Mouse (Mus musculus): ENCODE results near the gene Acap3. TPM values are rescaled to one million over a fixed set of nuclear protein-coding genes. Genes with fewer than 3 reads are reported as not detected.
A peak's percentile ranks its signal among the peaks of the same experiment; 100 is the strongest.

Acap3 gene
- polyA plus RNA-seq, 1 experiment, result 30.6 TPM

GRCm38 (mm10) chr4:155908281-155908680 is 16.7 kb downstream of the Acap3 start:
- H3K4me1 ChIP-seq (ENCODE audit: control insufficient read depth, insufficient read depth, low read length), result no peaks in the 10 kb centered on the region
- TF ChIP-seq CTCF (IDR thresholded peaks at IDR 0.05; ENCODE audit: control insufficient read depth, insufficient read depth, low read length) (no peak), POLR2A (IDR thresholded peaks at IDR 0.05; ENCODE audit: borderline replicate concordance, control insufficient read depth, low read depth, low read length) (no peak)
- no peak overlapping the region for H3K4me3 ChIP-seq (replicated peaks; ENCODE audit: control insufficient read depth, low read depth, low read length)
- H3K27ac ChIP-seq (ENCODE audit: control insufficient read depth, insufficient read depth, low read depth, low read length, poor library complexity), result no peak overlapping the region
- 68% methylated on average over 7 of the region's 7 CpGs for WGBS

GRCm38 (mm10) chr4:155908751-155909150 is 17.1 kb downstream of the Acap3 start:
- H3K27ac ChIP-seq (ENCODE audit: control insufficient read depth, insufficient read depth, low read depth, low read length, poor library complexity), result no peak overlapping the region
- 83% methylated on average over 4 of the region's 4 CpGs for WGBS
- no peak for TF ChIP-seq CTCF (IDR thresholded peaks at IDR 0.05; ENCODE audit: control insufficient read depth, insufficient read depth, low read length)
- no peak for TF ChIP-seq POLR2A (IDR thresholded peaks at IDR 0.05; ENCODE audit: borderline replicate concordance, control insufficient read depth, low read depth, low read length)
- no peak overlapping the region for H3K4me3 ChIP-seq (replicated peaks; ENCODE audit: control insufficient read depth, low read depth, low read length)
- no peaks in the 10 kb centered on the region for H3K4me1 ChIP-seq (ENCODE audit: control insufficient read depth, insufficient read depth, low read length)

GRCm38 (mm10) chr4:155932031-155932430 is 40.4 kb downstream of the Acap3 start:
- Histone ChIP-seq H3K4me3 (replicated peaks; ENCODE audit: control insufficient read depth, low read depth, low read length) (no peak overlapping the region), H3K4me1 (ENCODE audit: control insufficient read depth, insufficient read depth, low read length) (no peaks in the 10 kb centered on the region), H3K27ac (ENCODE audit: control insufficient read depth, insufficient read depth, low read depth, low read length, poor library complexity) (no peak overlapping the region)
- 65% methylated on average over 1 of the region's 1 CpGs for WGBS
- TF ChIP-seq POLR2A (IDR thresholded peaks at IDR 0.05; ENCODE audit: borderline replicate concordance, control insufficient read depth, low read depth, low read length), result no peak
- TF ChIP-seq CTCF (IDR thresholded peaks at IDR 0.05; ENCODE audit: control insufficient read depth, insufficient read depth, low read length), result no peak

- WGBS, result 3% methylated on average over 17 of the region's 17 CpGs
- peaks cover 3% of the 10 kb centered on the region for H3K4me1 ChIP-seq (ENCODE audit: control insufficient read depth, insufficient read depth, low read length)
- TF ChIP-seq CTCF (IDR thresholded peaks at IDR 0.05; ENCODE audit: control insufficient read depth, insufficient read depth, low read length) (no peak), POLR2A (IDR thresholded peaks at IDR 0.05; ENCODE audit: borderline replicate concordance, control insufficient read depth, low read depth, low read length) (no peak)
- H3K27ac ChIP-seq (ENCODE audit: control insufficient read depth, insufficient read depth, low read depth, low read length, poor library complexity), result peak overlapping the region; percentile 51
- H3K4me3 ChIP-seq (replicated peaks; ENCODE audit: control insufficient read depth, low read depth, low read length), result peak overlapping the region; percentile 77
Observed at GRCm38 (mm10) chr4:155943049-155943452, 51.4 kb downstream of the Acap3 start.

DNA sequence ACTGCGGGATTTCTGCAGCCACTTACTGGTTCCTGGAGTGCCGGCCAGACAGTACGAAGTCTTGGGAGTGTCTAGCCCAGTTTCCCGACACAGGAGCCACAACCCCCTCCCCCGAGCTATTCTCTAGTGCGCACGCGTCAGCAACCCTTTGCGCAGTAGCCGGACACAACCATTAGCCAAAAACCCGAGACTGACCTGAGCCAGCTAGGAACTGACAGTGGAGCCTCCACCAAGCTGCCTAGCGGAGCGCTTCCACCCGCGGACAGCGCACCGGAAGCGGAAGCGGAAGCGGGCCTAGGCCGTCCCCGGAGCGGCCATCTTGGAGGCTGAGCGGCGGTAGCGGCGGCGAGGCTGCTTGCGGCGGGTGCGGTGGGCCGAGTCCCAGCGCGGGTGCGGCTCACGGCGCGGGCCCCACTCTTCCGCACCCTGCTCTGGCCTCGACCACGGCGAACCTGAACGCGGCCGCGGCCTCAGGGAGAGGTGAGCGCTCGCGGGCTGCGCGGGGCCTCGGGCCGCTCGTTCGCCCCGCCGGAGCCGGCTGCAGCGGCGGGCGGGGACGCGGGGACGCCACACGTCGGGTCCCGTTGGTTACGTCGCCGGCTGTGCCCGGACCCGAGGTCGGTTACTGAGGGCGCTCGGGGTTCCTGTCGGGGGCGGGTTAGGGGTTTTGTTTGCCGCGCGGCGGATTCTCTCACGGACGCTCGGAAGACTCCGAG is 52.1 kb downstream of the Acap3 start, which contains the start of gene Ube2j2:
Gene Ube2j2, plus strand, starts transcription at position 298 of the 716 bp plus-strand sequence.
- H3K4me1 ChIP-seq (ENCODE audit: control insufficient read depth, insufficient read depth, low read length), result peaks cover 3% of the 10 kb centered on the region
- peak within 1 kb of the TSS; percentile 77 for H3K4me3 ChIP-seq (replicated peaks; ENCODE audit: control insufficient read depth, low read depth, low read length)
- TF ChIP-seq CTCF (IDR thresholded peaks at IDR 0.05; ENCODE audit: control insufficient read depth, insufficient read depth, low read length), result no peak
- TF ChIP-seq POLR2A (IDR thresholded peaks at IDR 0.05; ENCODE audit: borderline replicate concordance, control insufficient read depth, low read depth, low read length), result peak; percentile 91; the same call in 1 of the 2 replicates
- H3K27ac ChIP-seq (ENCODE audit: control insufficient read depth, insufficient read depth, low read depth, low read length, poor library complexity), result peak within 1 kb of the TSS; percentile 73
- under 1% methylated on average over 85 of the region's 85 CpGs for WGBS

- Histone ChIP-seq H3K4me1 (ENCODE audit: control insufficient read depth, insufficient read depth, low read length) (peaks cover 3% of the 10 kb centered on the region), H3K27ac (ENCODE audit: control insufficient read depth, insufficient read depth, low read depth, low read length, poor library complexity) (peak overlapping the region; percentile 73), H3K4me3 (replicated peaks; ENCODE audit: control insufficient read depth, low read depth, low read length) (peak overlapping the region; percentile 77)
- 1% methylated on average over 17 of the region's 17 CpGs for WGBS
- no peak for TF ChIP-seq POLR2A (IDR thresholded peaks at IDR 0.05; ENCODE audit: borderline replicate concordance, control insufficient read depth, low read depth, low read length)
- TF ChIP-seq CTCF (IDR thresholded peaks at IDR 0.05; ENCODE audit: control insufficient read depth, insufficient read depth, low read length), result no peak
Observed at GRCm38 (mm10) chr4:155944271-155944670, 52.6 kb downstream of the Acap3 start.

- peaks cover 3% of the 10 kb centered on the region for H3K4me1 ChIP-seq (ENCODE audit: control insufficient read depth, insufficient read depth, low read length)
- no peak overlapping the region for H3K4me3 ChIP-seq (replicated peaks; ENCODE audit: control insufficient read depth, low read depth, low read length)
- TF ChIP-seq POLR2A (IDR thresholded peaks at IDR 0.05; ENCODE audit: borderline replicate concordance, control insufficient read depth, low read depth, low read length) (no peak), CTCF (IDR thresholded peaks at IDR 0.05; ENCODE audit: control insufficient read depth, insufficient read depth, low read length) (no peak)
- no peak overlapping the region for H3K27ac ChIP-seq (ENCODE audit: control insufficient read depth, insufficient read depth, low read depth, low read length, poor library complexity)
Observed at GRCm38 (mm10) chr4:155947094-155947493, 55.5 kb downstream of the Acap3 start.

DNA sequence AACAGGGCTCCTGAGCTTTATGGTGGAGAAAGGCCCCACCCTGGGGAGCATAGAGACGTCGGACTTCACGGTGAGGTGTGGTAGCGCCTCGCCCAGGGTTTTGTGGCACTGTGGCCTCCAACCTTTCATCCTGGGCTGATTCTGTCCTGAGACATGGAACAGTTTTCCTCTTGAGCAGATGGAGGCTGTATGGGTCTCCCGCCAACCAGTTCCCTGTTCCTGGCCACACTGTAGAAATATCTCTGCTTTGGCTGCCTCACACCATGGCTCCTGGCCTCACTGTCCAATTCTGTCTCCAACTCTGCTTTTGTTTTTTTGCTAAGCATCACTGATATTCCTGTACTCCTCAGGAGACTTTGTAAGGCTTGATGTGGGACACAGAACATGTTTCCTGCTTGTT is 63.9 kb downstream of the Acap3 start:
- 95% methylated on average over 6 of the region's 6 CpGs for whole genome bisulfite sequencing
- TF ChIP-seq POLR2A (IDR thresholded peaks at IDR 0.05; ENCODE audit: borderline replicate concordance, control insufficient read depth, low read depth, low read length) (no peak), CTCF (IDR thresholded peaks at IDR 0.05; ENCODE audit: control insufficient read depth, insufficient read depth, low read length) (no peak)
- no peak overlapping the region for H3K4me3 ChIP-seq (replicated peaks; ENCODE audit: control insufficient read depth, low read depth, low read length)
- no peaks in the 10 kb centered on the region for H3K4me1 ChIP-seq (ENCODE audit: control insufficient read depth, insufficient read depth, low read length)
- H3K27ac ChIP-seq (ENCODE audit: control insufficient read depth, insufficient read depth, low read depth, low read length, poor library complexity), result no peak overlapping the region

Other genes with a start within 250 kb of the Acap3 start
- gene Gm10563, start 246.4 kb upstream of the Acap3 start, polyA plus RNA-seq (2011; ENCODE audit: insufficient read depth, insufficient read length, low replicate concordance, missing spikeins), result not detected in 2 replicates
- gene Mmp23, start 238.4 kb upstream of the Acap3 start, polyA plus RNA-seq (2011; ENCODE audit: insufficient read depth, insufficient read length, low replicate concordance, missing spikeins), result 5.6 and 6.9 TPM in 2 replicates
- 15.0 and 29.1 TPM in 2 replicates for gene Mib2, start 222.6 kb upstream of the Acap3 start, polyA plus RNA-seq (2011; ENCODE audit: insufficient read depth, insufficient read length, low replicate concordance, missing spikeins)
- gene Fndc10, start 197.5 kb upstream of the Acap3 start, polyA plus RNA-seq (2011; ENCODE audit: insufficient read depth, insufficient read length, low replicate concordance, missing spikeins), result 0.90 and 3.0 TPM in 2 replicates
- gene Ssu72, start 187.0 kb upstream of the Acap3 start, polyA plus RNA-seq (2011; ENCODE audit: insufficient read depth, insufficient read length, low replicate concordance, missing spikeins), result 28.5 and 53.2 TPM in 2 replicates
- 0.47 and 3.0 TPM in 2 replicates for gene Tmem240, start 157.0 kb upstream of the Acap3 start, polyA plus RNA-seq (2011; ENCODE audit: insufficient read depth, insufficient read length, low replicate concordance, missing spikeins)
- gene Atad3a, start 130.7 kb upstream of the Acap3 start, polyA plus RNA-seq (2011; ENCODE audit: insufficient read depth, insufficient read length, low replicate concordance, missing spikeins), result 31.8 and 32.9 TPM in 2 replicates
- gene Vwa1, start 117.1 kb upstream of the Acap3 start, polyA plus RNA-seq (2011; ENCODE audit: insufficient read depth, insufficient read length, low replicate concordance, missing spikeins), result 0.97 TPM in 1 of 2 replicates, not detected in the other
- gene Tmem88b, start 105.9 kb upstream of the Acap3 start, polyA plus RNA-seq (2011; ENCODE audit: insufficient read depth, insufficient read length, low replicate concordance, missing spikeins), result 0.93 and 1.1 TPM in 2 replicates
- 1.1 TPM in 1 of 2 replicates, not detected in the other for gene Ankrd65, start 101.4 kb upstream of the Acap3 start, polyA plus RNA-seq (2011; ENCODE audit: insufficient read depth, insufficient read length, low replicate concordance, missing spikeins)
- 146 and 244 TPM in 2 replicates for gene Mrpl20, start 88.9 kb upstream of the Acap3 start, polyA plus RNA-seq (2011; ENCODE audit: insufficient read depth, insufficient read length, low replicate concordance, missing spikeins)
- gene Ccnl2, start 79.3 kb upstream of the Acap3 start, polyA plus RNA-seq (2011; ENCODE audit: insufficient read depth, insufficient read length, low replicate concordance, missing spikeins), result 92.0 and 149 TPM in 2 replicates
- gene Aurkaip1, start 60.5 kb upstream of the Acap3 start, polyA plus RNA-seq (2011; ENCODE audit: insufficient read depth, insufficient read length, low replicate concordance, missing spikeins), result 53.9 and 114 TPM in 2 replicates
- 8.1 and 12.4 TPM in 2 replicates for gene Mxra8, start 52.1 kb upstream of the Acap3 start, polyA plus RNA-seq (2011; ENCODE audit: insufficient read depth, insufficient read length, low replicate concordance, missing spikeins)
- 21.0 and 50.2 TPM in 2 replicates for gene Dvl1, start 44.4 kb upstream of the Acap3 start, polyA plus RNA-seq (2011; ENCODE audit: insufficient read depth, insufficient read length, low replicate concordance, missing spikeins)
- gene Tas1r3, start 28.5 kb upstream of the Acap3 start, polyA plus RNA-seq (2011; ENCODE audit: insufficient read depth, insufficient read length, low replicate concordance, missing spikeins), result 0.42 TPM in 1 of 2 replicates, not detected in the other
- 2.8 and 5.9 TPM in 2 replicates for gene Cptp, start 22.4 kb upstream of the Acap3 start, polyA plus RNA-seq (2011; ENCODE audit: insufficient read depth, insufficient read length, low replicate concordance, missing spikeins)
- 22.2 and 49.5 TPM in 2 replicates for gene Ints11, start 22.3 kb upstream of the Acap3 start, polyA plus RNA-seq (2011; ENCODE audit: insufficient read depth, insufficient read length, low replicate concordance, missing spikeins)
- 5.2 and 18.4 TPM in 2 replicates for gene Pusl1, start within 50 bp of the Acap3 start, polyA plus RNA-seq (2011; ENCODE audit: insufficient read depth, insufficient read length, low replicate concordance, missing spikeins)
- gene Ube2j2, start 52.0 kb downstream of the Acap3 start, polyA plus RNA-seq (2011; ENCODE audit: insufficient read depth, insufficient read length, low replicate concordance, missing spikeins), result 63.5 and 71.8 TPM in 2 replicates
- 53.0 and 132 TPM in 2 replicates for gene C1qtnf12, start 70.5 kb downstream of the Acap3 start, polyA plus RNA-seq (2011; ENCODE audit: insufficient read depth, insufficient read length, low replicate concordance, missing spikeins)
- gene B3galt6, start 100.8 kb downstream of the Acap3 start, polyA plus RNA-seq (2011; ENCODE audit: insufficient read depth, insufficient read length, low replicate concordance, missing spikeins), result 1.8 and 2.0 TPM in 2 replicates
- gene Sdf4, start 101.0 kb downstream of the Acap3 start, polyA plus RNA-seq (2011; ENCODE audit: insufficient read depth, insufficient read length, low replicate concordance, missing spikeins), result 60.1 and 111 TPM in 2 replicates
- 6.4 and 12.4 TPM in 2 replicates for gene Tnfrsf4, start 122.0 kb downstream of the Acap3 start, polyA plus RNA-seq (2011; ENCODE audit: insufficient read depth, insufficient read length, low replicate concordance, missing spikeins)
- gene Tnfrsf18, start 134.3 kb downstream of the Acap3 start, polyA plus RNA-seq (2011; ENCODE audit: insufficient read depth, insufficient read length, low replicate concordance, missing spikeins), result 7.9 and 8.0 TPM in 2 replicates
- not detected in 2 replicates for gene Ttll10, start 167.6 kb downstream of the Acap3 start, polyA plus RNA-seq (2011; ENCODE audit: insufficient read depth, insufficient read length, low replicate concordance, missing spikeins)
- gene 9430015G10Rik, start 218.2 kb downstream of the Acap3 start, polyA plus RNA-seq (2011; ENCODE audit: insufficient read depth, insufficient read length, low replicate concordance, missing spikeins), result 18.8 and 30.8 TPM in 2 replicates
- gene Rnf223, start 238.7 kb downstream of the Acap3 start, polyA plus RNA-seq (2011; ENCODE audit: insufficient read depth, insufficient read length, low replicate concordance, missing spikeins), result 0.85 TPM in 1 of 2 replicates, not detected in the other

All from bone marrow, adult 2 months (tissue).